Mouse (Mus musculus): Measurements from ENCODE around the gene Thrap3.

DNA sequence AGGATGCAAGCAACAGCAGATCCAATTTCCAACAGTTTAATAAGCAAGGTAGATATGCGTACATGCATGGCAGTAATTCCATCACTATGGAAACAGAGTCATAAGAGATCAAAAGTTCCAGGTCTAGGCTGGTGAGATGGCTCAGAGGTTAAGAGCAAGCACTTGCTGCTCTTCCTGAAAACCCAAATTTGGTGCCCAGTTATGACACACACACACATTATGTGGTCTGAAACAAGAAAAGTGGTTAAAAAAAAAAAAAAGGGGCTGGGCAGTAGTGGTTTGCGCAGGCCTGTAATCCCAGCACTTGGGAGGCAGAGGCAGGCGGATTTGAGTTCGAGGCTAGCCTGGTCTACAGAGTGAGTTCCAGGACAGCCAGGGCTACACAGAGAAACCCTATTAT is 7.6 kb downstream of the Thrap3 start:
- TF ChIP-seq CTCF (IDR thresholded peaks at IDR 0.05; ENCODE audit: borderline replicate concordance, extremely low read depth, insufficient read depth, insufficient read length) = no peak
- no peak for TF ChIP-seq POLR2A (IDR thresholded peaks at IDR 0.05; ENCODE audit: borderline replicate concordance, extremely low read depth, insufficient read depth, insufficient read length, poor library complexity, severe bottlenecking)
